8 mouse cellular contexts compared by ENCODE assay signal in the genomic region with DNA sequence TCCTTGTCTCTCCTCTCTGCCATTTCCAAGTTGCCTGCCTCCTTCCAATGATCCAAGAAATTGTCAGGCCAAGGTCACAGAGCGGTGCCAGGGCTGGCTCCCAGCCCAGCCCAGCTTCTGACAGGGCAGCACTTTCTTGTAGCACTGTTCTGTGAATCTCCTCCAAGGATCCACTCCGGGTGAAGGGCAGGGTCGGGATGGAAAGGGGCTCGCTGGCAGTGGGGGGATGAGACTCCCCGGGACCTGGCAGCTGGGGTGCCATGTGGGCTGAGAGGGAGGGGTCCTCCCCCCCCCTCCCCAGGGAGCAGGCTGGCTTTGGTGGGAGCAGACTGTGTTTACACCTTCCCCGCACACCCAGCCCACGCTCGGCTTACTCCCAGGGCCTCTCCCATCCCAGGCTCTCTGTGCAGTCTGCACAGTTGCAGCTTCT. TPM values are rescaled to one million over a fixed set of nuclear protein-coding genes. Genes with fewer than 3 reads are reported as not detected.
DNase-seq lines count a peak whose midpoint lies in the region; ATAC-seq and TF ChIP-seq lines count a peak whose summit lies in the region.
"Had no signal": no experiment of that assay in that cellular context is flagged by ENCODE, and none has a peak within 500 bp of the region (broad histone marks: within the 10 kb centered on the region; RNA-seq: fewer than 3 reads in every experiment).

No protein-coding gene starts in this region.

- peaks cover 66% of the 10 kb centered on the region for H3K4me1 ChIP-seq in hindbrain, embryonic 12.5 days
- H3K4me1 ChIP-seq in neural tube, embryonic 12.5 days, result peaks cover 63% of the 10 kb centered on the region

- H3K4me2 ChIP-seq in hindbrain, embryonic 12.5 days (replicated peaks), result no peak overlapping the region
- peak overlapping the region; percentile 48 for H3K4me2 ChIP-seq in neural tube, embryonic 12.5 days (replicated peaks)
- H3K4me2 ChIP-seq: lung, embryonic 15.5 days had no signal

- DNase-seq in layer of hippocampus, adult 2 months (ENCODE audit: low spot score in 2 of 2), result peak; percentile 63 to 70
- DNase-seq in layer of hippocampus, adult 8-10 months (ENCODE audit: low spot score in 2 of 2), result no peak
- DNase-seq in cerebellum, adult 9-11 months, result peak; percentile 72
- DNase-seq in thymus, postnatal 36 days, result no peak
- DNase-seq in thymus, postnatal 4 days, result no peak

- ATAC-seq in hindbrain, embryonic 12.5 days (ENCODE audit: low FRiP score), result no peak
- ATAC-seq in neural tube, embryonic 12.5 days (ENCODE audit: low FRiP score, low read depth), result no peak

- H3K27me3 ChIP-seq in hindbrain, embryonic 12.5 days, result peaks cover 6% of the 10 kb centered on the region; the same call in 1 of the 2 replicates
- 0 out of 2 replicates have a peak, but pooled peaks cover 3% of the 10 kb centered on the region for H3K27me3 ChIP-seq in neural tube, embryonic 12.5 days (replicated peaks)

- peak overlapping the region; percentile 84 for H3K27ac ChIP-seq in layer of hippocampus, adult 2 months
- H3K27ac ChIP-seq in hindbrain, embryonic 12.5 days, result peak overlapping the region; percentile 93
- peak overlapping the region; percentile 86 for H3K27ac ChIP-seq in neural tube, embryonic 12.5 days
- H3K27ac ChIP-seq: lung, embryonic 15.5 days had no signal

- peak overlapping the region; percentile 53; the same call in 1 of the 2 replicates for H3K9ac ChIP-seq in hindbrain, embryonic 12.5 days
- peak overlapping the region; percentile 48 for H3K9ac ChIP-seq in neural tube, embryonic 12.5 days
- H3K9ac ChIP-seq: lung, embryonic 15.5 days had no signal

- 39% methylated on average over 8 of the region's 8 CpGs for WGBS in hindbrain, embryonic 12.5 days
- WGBS in neural tube, embryonic 12.5 days, result 61% methylated on average over 8 of the region's 8 CpGs

- no peak for TF ChIP-seq CTCF in layer of hippocampus, adult 2 months (conservative IDR thresholded peaks at IDR 0.05)

- H3K9me3 ChIP-seq in hindbrain, embryonic 12.5 days (replicated peaks), result no peaks in the 10 kb centered on the region
- no peaks in the 10 kb centered on the region for H3K9me3 ChIP-seq in neural tube, embryonic 12.5 days
- H3K9me3 ChIP-seq: lung, embryonic 15.5 days had no signal

- no peak overlapping the region for H3K4me3 ChIP-seq in layer of hippocampus, adult 2 months
- no peak overlapping the region for H3K4me3 ChIP-seq in hindbrain, embryonic 12.5 days
- no peak overlapping the region for H3K4me3 ChIP-seq in neural tube, embryonic 12.5 days
- H3K4me3 ChIP-seq: lung, embryonic 15.5 days had no signal

- no peaks in the 10 kb centered on the region for H3K36me3 ChIP-seq in hindbrain, embryonic 12.5 days
- H3K36me3 ChIP-seq in neural tube, embryonic 12.5 days, result no peaks in the 10 kb centered on the region
- H3K36me3 ChIP-seq: lung, embryonic 15.5 days had no signal

RNA-seq across cellular contexts. Expression of a gene that starts 7.8 kb away (rescaled TPM):
- 10 to 100 TPM; 71.9 to 73.5 TPM for total RNA-seq in layer of hippocampus, adult 2 months (2021)
- 10 to 100 TPM; 57.2 to 76.1 (median 63.0) TPM for total RNA-seq in layer of hippocampus, adult 8-10 months (2022)
- 4.5 and 5.9 TPM in 2 replicates for polyA plus RNA-seq in hindbrain, embryonic 12.5 days (2016; fragmentation: Nextera tagmentation; extraction: Ambion mirVana)
- polyA plus RNA-seq in neural tube, embryonic 12.5 days (2016; fragmentation: Nextera tagmentation; extraction: Ambion mirVana), result 6.7 and 6.9 TPM in 2 replicates

RNA-seq across cellular contexts. Expression of a gene that starts 8.6 kb away (rescaled TPM):
- total RNA-seq in layer of hippocampus, adult 2 months (2021), result 1 to 10 TPM; 5.6 to 5.7 TPM
- 1 to 10 TPM; 4.8 to 8.5 (median 5.8) TPM for total RNA-seq in layer of hippocampus, adult 8-10 months (2022)
- polyA plus RNA-seq in hindbrain, embryonic 12.5 days (2016; fragmentation: Nextera tagmentation; extraction: Ambion mirVana), result 0.34 and 0.43 TPM in 2 replicates
- polyA plus RNA-seq in neural tube, embryonic 12.5 days (2016; fragmentation: Nextera tagmentation; extraction: Ambion mirVana), result 0.39 and 0.79 TPM in 2 replicates

RNA-seq across cellular contexts. Expression of a gene that starts 35.1 kb away (rescaled TPM):
- 1 to 10 TPM; 1.4 to 1.6 TPM for total RNA-seq in layer of hippocampus, adult 2 months (2021)
- total RNA-seq in layer of hippocampus, adult 8-10 months (2022), result 1 to 10 TPM; 1.1 to 2.5 (median 1.8) TPM
- 3.7 and 4.5 TPM in 2 replicates for polyA plus RNA-seq in hindbrain, embryonic 12.5 days (2016; fragmentation: Nextera tagmentation; extraction: Ambion mirVana)
- 4.9 and 6.5 TPM in 2 replicates for polyA plus RNA-seq in neural tube, embryonic 12.5 days (2016; fragmentation: Nextera tagmentation; extraction: Ambion mirVana)

Comparison
In these comparisons a context has a peak if more than half of its experiments do, and no peak if none do; other contexts are left out.
1. DNase-seq: peak in layer of hippocampus, adult 2 months (2 of 2) and cerebellum, adult 9-11 months (single experiment); none in layer of hippocampus, adult 8-10 months (0 of 2), thymus, postnatal 36 days (0 of 2) and thymus, postnatal 4 days (single experiment).
2. Peak in every context shown above with its lines, with median percentiles within 50 percentile points of each other: H3K27ac ChIP-seq.